Mouse (Mus musculus): ENCODE measurements around the gene Lrmda.

GRCm38 (mm10) chr14:22442719-22443118, 423.2 kb downstream of the Lrmda start:
- TF ChIP-seq CTCF (IDR thresholded peaks at IDR 0.05; ENCODE audit: low read depth, low read length) (no peak), POLR2A (IDR thresholded peaks at IDR 0.05; ENCODE audit: extremely low read depth, insufficient read depth, low read length) (no peak)

Measured in liver, adult 2 months (tissue).